Mouse (Mus musculus): Measurements from ENCODE around the gene Triobp.

DNA sequence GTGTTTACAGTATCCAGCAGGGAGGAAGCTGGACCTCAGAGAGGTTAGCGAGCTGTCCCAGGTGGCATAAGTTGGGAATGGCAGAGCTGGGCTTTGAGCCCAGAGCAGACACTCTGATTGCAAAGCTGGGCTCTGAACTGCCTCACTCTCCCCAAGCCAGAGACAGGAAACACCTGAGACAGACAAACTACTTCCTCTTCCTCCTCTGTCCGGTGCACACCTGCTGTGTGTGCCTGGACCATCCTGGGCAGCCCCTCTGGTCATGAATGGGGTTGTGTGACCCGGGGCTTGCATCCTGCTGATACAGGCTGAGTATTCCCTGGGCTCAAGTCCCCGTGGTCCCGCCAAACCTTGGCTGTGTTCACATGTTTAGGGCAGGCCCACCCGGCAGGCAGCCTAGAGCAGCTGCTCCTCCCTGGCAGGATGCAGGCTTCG is 52.9 kb downstream of the Triobp start:
- TF ChIP-seq EP300 (optimal IDR thresholded peaks at IDR 0.05) (no peak), CTCF (IDR thresholded peaks at IDR 0.05; ENCODE audit: low read depth) (no peak)
